Mouse (Mus musculus) embryonic facial prominence, embryonic 10.5 days (tissue): Measurements from ENCODE around the gene Acmsd. TPM values are rescaled to one million over a fixed set of nuclear protein-coding genes. Genes with fewer than 3 reads are reported as not detected.

Experiments used
- polyA plus RNA-seq: library from polyadenylated mRNA; unstranded; fragments of >200 nt; fragmentation: Nextera tagmentation; extraction: Ambion mirVana; gene quantifications from 2 replicates; pipeline ENCODE4 v1.2.1, GENCODE M21; 2016

The Acmsd gene
- polyA plus RNA-seq, 1 experiment from 2014 or later = 0.22 TPM

Other genes with a start within 250 kb of the Acmsd start
- 3.0 and 4.2 TPM in 2 replicates for gene Tmem163, start 49.9 kb upstream of the Acmsd start, polyA plus RNA-seq
- 98.0 and 102 TPM in 2 replicates for gene Ccnt2, start 44.8 kb downstream of the Acmsd start, polyA plus RNA-seq
- 0.02 and 0.05 TPM in 2 replicates for gene Map3k19, start 125.6 kb downstream of the Acmsd start, polyA plus RNA-seq
- 17.5 and 17.9 TPM in 2 replicates for gene Rab3gap1, start 139.4 kb downstream of the Acmsd start, polyA plus RNA-seq